Mouse (Mus musculus) skeletal muscle tissue, adult 2 months (tissue): Measurements from ENCODE around the gene Pitpnm1.
"Not testable (repeated sequence)": the region's sequence is repeated elsewhere in the genome, so short reads cannot be mapped to it uniquely, and the experiment has no call there.

Source experiments
- DNase-seq: peaks from one replicate; pipeline ENCODE4 v3.0.0-alpha.2; 2012; ENCODE audit warnings: low read depth, low spot score

Pitpnm1 gene

DNA sequence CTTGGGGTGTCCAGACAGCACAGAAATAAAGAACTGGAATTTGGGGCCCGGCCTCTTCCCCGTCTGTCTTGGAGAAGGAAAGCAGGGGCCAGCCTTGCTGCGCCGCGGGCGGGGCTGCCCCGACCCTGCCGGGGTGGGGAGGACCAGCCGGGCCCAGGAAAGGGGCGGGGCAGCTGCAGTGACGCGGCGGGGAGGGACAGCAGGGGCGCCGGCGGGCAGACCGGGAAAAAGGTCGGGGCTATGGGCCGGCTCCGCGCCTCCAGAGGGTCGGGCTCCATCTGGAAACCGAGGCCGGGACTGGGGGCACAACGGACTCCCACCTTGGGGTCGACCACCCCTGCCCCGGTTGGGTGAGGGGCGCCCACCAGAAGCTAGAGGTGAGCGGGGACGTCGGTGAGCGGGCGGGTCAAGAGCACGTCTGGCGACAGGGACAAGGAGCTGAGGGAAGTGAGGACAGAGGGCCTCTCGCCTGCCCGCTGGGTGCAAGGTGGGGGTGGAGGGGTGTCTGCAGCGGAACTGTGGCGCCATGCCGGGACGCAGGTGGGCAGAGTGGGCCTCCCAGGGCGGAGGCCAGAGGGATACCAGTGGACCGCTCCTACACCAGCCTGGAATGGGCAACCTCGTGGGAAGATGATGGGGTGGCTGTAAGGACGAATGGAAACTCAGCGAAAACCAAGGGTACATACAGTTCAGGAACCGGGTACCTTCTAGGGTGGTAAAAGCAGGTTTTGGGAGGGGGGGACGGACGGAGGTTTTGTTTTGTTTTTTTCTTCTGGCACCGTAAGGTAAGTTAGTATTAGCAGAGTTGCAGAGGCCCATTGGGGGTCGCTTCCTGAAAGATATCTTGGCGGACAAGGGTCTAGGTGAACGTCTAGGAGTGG lies at the start of gene Pitpnm1:
Gene Pitpnm1 (plus strand): TSS at position 162 of the 881 bp plus-strand sequence.
- DNase-seq, result peak; percentile 44

DNA sequence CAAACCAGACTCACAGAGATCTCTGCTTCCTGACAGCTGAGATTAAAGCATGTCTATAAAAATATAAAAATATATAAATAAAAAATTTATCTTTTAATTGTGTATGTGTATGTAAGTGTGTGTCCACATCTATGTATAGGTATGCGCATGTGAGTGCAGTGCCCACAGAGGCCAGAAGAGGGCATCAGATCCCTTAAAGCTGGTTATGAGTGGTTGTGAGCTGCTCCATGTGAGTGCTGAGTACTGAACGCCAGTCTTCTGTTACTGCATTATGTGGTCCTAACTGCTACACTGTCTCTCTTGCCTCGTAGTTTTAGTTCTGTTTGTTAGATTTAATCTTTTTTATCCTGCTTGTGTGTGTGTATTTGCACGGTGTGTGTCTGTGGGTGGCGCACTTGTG lies 48.8 kb upstream of the Pitpnm1 start:
- DNase-seq, result no peak

GRCm38 (mm10) chr19:4051741-4052515 lies 47.9 kb upstream of the Pitpnm1 start:
- peak; percentile 34 for DNase-seq

DNA sequence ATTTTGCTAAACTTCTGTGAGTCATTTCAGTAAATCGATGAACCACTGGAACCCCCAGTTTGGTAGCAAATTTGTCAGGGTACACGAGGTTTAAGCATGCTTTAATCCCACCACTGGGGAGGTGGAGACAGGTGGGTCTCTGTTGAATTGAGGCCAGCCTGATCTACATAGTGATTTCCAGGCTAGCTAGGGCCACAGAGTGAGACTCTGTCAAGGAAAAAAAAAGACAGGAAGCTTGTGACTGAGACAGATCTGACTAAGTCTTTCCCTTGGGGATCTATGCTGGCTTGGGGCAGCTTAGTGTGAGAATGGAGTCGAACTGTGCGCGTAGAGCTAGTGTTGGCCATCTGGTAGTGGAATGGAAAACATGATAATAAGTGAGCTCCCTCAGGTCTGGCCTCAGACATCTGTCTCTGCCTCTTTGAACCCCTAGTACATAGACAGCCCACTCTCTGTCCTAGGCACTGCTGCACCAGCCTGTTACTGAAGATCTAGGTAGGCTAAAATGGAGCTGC lies 47.2 kb upstream of the Pitpnm1 start:
- DNase-seq, result no peak

DNA sequence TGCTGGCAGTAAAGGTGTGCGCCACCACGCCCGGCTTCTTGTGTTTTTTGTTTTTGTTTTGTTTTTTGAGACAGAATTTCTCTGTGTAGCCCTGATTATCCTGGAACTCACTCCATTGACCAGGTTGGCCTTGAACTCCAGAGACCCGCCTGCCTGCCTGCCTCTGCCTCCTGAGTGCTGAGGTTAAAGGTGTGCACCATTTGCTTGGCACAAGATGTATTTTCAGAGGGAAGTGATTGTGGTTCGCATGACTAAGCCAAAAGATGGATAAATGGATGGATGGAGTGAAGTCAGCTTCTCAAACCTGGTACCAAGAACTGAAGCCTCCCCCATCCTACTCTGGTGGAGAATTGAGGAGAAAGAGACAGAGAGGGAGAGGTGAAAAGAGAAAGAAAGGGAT lies 45.2 kb upstream of the Pitpnm1 start:
- no peak for DNase-seq

GRCm38 (mm10) chr19:4055216-4055946 lies 44.4 kb upstream of the Pitpnm1 start:
- no peak for DNase-seq

DNA sequence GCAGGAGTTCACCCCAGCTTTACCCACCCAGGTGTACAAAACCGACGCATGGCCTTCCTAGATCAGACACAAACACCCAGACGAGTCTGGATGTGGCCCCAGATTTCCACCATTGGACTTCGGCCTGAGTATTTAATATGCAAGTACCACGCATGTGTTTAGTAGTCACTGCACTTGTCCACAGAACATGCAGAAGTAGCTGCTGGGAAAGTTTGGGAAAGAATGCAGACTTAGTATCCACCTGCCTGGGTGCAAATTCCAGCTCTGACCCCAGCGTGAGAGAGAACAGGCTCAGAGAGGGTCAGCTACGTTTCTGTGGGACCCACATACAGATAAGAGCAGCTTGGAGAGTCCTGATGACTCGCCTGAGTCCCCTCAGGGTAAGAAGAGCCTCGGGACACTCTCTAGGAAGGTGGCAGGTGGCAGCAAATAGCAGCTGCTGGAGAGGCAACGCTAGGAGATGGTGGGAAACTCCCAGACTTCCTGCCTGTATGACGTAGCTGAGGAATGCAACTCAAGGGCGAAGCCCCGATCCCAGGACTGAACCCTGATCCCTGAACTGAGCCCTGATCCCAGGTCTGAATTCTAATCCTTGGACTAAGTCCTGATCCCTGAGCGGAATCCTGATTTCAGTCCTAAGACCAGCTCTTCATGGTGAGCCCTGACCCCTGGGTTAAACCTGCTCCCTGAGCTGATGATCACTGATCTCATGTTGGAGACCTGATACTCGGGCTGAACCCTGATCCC lies 43.7 kb upstream of the Pitpnm1 start:
- DNase-seq, result no peak

GRCm38 (mm10) chr19:4056727-4057126 lies 43.1 kb upstream of the Pitpnm1 start:
- DNase-seq, result no peak

DNA sequence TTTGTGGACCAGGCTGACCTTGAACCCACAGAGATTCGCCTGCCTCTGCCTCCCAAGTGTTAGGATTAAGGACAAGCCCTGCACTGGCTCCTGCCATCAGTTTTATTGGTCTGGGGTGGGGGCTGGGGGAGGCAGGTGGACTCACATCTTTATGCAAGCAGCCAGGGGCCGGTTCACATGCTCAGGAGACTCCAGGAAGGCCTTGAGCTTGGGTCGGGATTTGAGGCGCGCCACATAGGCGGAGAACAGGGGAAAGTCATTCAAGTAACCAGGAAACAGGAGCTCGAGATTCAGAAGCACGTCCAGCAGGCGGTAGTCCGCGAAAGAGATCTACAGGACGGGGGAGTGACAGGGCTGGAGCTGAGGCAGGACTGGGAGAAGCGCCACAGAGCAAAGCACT lies 42.4 kb upstream of the Pitpnm1 start:
- DNase-seq, result no peak

DNA sequence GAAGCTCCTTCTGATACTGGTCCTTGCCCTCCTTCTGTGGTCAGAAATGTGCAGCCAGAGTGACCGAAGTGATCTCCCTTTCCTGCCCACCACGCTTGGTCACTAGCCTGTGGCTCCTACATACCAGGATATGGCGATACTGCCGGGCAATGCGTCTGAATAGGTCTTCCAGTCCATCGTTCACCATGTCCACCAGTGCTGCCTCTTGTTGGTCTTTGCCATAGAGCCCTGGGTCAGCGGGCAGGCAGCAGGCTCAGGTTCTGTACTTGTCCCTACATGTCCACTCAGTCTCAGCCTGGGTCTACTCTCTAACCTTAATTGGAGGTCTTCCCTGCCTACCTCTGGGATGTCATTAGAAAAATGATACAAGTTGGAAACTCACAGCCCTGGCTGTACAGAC lies 41.8 kb upstream of the Pitpnm1 start:
- no peak for DNase-seq

GRCm38 (mm10) chr19:4058581-4058980 lies 41.2 kb upstream of the Pitpnm1 start:
- DNase-seq, result no peak

GRCm38 (mm10) chr19:4059069-4059740 lies 40.6 kb upstream of the Pitpnm1 start, which contains the start of gene Gstp3:
Gene Gstp3 (minus strand): TSS chr19:4059569.
- DNase-seq, result no peak

- DNase-seq, result not testable (repeated sequence)
Measured at GRCm38 (mm10) chr19:4060044-4060898, 39.5 kb upstream of the Pitpnm1 start.

GRCm38 (mm10) chr19:4060899-4061465 lies 38.8 kb upstream of the Pitpnm1 start:
- DNase-seq, result no peak

GRCm38 (mm10) chr19:4063357-4063756 lies 36.4 kb upstream of the Pitpnm1 start:
- DNase-seq, result not testable (repeated sequence)

DNA sequence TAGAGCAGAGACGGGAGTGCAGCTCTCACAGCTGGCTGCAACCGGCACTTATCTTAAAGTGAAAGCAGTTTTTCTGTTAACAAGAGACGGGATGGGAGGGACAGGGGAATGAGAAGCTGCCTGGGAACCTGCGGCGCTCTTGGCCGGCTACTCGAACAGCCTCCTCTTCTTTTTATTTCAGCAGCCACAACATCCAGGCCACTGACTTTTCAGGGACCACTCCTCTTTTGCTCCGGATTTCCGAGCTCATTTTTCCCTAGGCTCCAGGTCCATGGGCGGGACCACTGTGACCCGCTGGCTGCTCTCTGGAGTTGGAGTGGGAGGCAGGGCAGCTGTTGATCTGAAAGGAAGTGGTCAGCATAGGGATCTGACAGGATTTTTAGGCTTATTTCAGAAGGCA lies 35.3 kb upstream of the Pitpnm1 start:
- DNase-seq, result not testable (repeated sequence)

GRCm38 (mm10) chr19:4066280-4066679 lies 33.5 kb upstream of the Pitpnm1 start:
- DNase-seq, result no peak

DNA sequence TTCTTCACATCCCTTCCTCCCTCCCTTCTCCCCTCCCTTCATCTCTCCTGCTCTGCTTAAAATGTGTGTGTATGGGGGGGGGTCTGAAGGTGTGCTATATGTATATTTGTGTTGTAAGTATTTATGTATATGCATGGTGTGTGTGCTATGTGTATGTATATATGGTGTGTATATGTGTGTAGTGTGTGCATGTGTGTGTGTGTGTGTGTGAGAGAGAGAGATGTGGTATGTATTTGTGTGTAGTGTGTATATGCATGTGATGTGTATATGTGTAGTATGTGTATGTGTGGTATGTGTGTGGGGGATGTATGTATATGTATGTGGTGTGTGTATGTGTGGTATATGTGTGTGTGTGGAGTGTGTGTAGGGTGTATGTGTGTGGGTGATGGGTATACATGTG lies 32.9 kb upstream of the Pitpnm1 start:
- no peak for DNase-seq

GRCm38 (mm10) chr19:4068242-4068641 lies 31.6 kb upstream of the Pitpnm1 start:
- DNase-seq, result not testable (repeated sequence)
